Comparison of ENCODE assay signal across 10 mouse cellular contexts in genomic region chr19:15614648-15615561, GRCm38 (mm10).
DNase-seq lines count a peak whose midpoint lies in the region; ATAC-seq lines count a peak whose summit lies in the region.
"Had no signal": no experiment of that assay in that cellular context is flagged by ENCODE, and none has a peak within 500 bp of the region (broad histone marks: within the 10 kb centered on the region; RNA-seq: fewer than 3 reads in every experiment).

No protein-coding gene starts in this region.

- no peak overlapping the region for H3K9ac ChIP-seq in kidney, embryonic 16.5 days (replicated peaks; ENCODE audit: low read length)
- H3K9ac ChIP-seq in embryonic facial prominence, embryonic 11.5 days (replicated peaks; ENCODE audit: low read length): no peak overlapping the region
- 0 out of 2 replicates have a peak overlapping the region, but pooled peaks have one; percentile 21 for H3K9ac ChIP-seq in hindbrain, embryonic 11.5 days (ENCODE audit: low read depth, low read length)
- 0 out of 2 replicates have a peak overlapping the region, but pooled peaks have one; percentile 28 for H3K9ac ChIP-seq in midbrain, embryonic 12.5 days (replicated peaks)
- H3K9ac ChIP-seq: embryonic facial prominence, embryonic 15.5 days had no signal

- ATAC-seq in kidney, embryonic 16.5 days (ENCODE audit: low FRiP score, low TSS enrichment): peak; percentile 79; the same call in 1 of the 2 replicates
- peak; percentile 82 for ATAC-seq in embryonic facial prominence, embryonic 11.5 days (replicated peaks; ENCODE audit: insufficient number of reproducible peaks, low FRiP score, low TSS enrichment, low read depth)
- ATAC-seq in hindbrain, embryonic 11.5 days (ENCODE audit: low FRiP score): peak; percentile 74
- peak; percentile 86 for ATAC-seq in midbrain, embryonic 12.5 days (ENCODE audit: low FRiP score, low read depth)

- no peaks in the 10 kb centered on the region for H3K36me3 ChIP-seq in kidney, embryonic 16.5 days (ENCODE audit: insufficient read depth, low read length)
- H3K36me3 ChIP-seq in embryonic facial prominence, embryonic 11.5 days (replicated peaks; ENCODE audit: control insufficient read depth, insufficient read depth, low read depth, low read length): no peaks in the 10 kb centered on the region
- H3K36me3 ChIP-seq in hindbrain, embryonic 11.5 days (ENCODE audit: control insufficient read depth, insufficient read depth, low read length): no peaks in the 10 kb centered on the region
- no peaks in the 10 kb centered on the region for H3K36me3 ChIP-seq in midbrain, embryonic 12.5 days
- H3K36me3 ChIP-seq: embryonic facial prominence, embryonic 15.5 days had no signal

- no peaks in the 10 kb centered on the region for H3K9me3 ChIP-seq in kidney, embryonic 16.5 days (ENCODE audit: low read length)
- H3K9me3 ChIP-seq in embryonic facial prominence, embryonic 11.5 days (replicated peaks; ENCODE audit: control insufficient read depth, low read length): no peaks in the 10 kb centered on the region
- H3K9me3 ChIP-seq in hindbrain, embryonic 11.5 days (ENCODE audit: control insufficient read depth, low read length): no peaks in the 10 kb centered on the region
- no peaks in the 10 kb centered on the region for H3K9me3 ChIP-seq in midbrain, embryonic 12.5 days
- H3K9me3 ChIP-seq: embryonic facial prominence, embryonic 15.5 days had no signal

- no peak overlapping the region for H3K27ac ChIP-seq in kidney, embryonic 16.5 days (ENCODE audit: low read length)
- no peak overlapping the region for H3K27ac ChIP-seq in embryonic facial prominence, embryonic 11.5 days (replicated peaks; ENCODE audit: low read depth, low read length)
- peak overlapping the region; percentile 37; the same call in 1 of the 2 replicates for H3K27ac ChIP-seq in hindbrain, embryonic 11.5 days (ENCODE audit: low read depth, low read length)
- H3K27ac ChIP-seq in midbrain, embryonic 12.5 days (replicated peaks): peak overlapping the region; percentile 61
- H3K27ac ChIP-seq: embryonic facial prominence, embryonic 15.5 days had no signal

- no peaks in the 10 kb centered on the region for H3K27me3 ChIP-seq in kidney, embryonic 16.5 days (ENCODE audit: insufficient read depth, low read length)
- H3K27me3 ChIP-seq in embryonic facial prominence, embryonic 11.5 days (ENCODE audit: control insufficient read depth, insufficient read depth, low read length): no peaks in the 10 kb centered on the region
- H3K27me3 ChIP-seq in hindbrain, embryonic 11.5 days (ENCODE audit: control insufficient read depth, insufficient read depth, low read length): no peaks in the 10 kb centered on the region
- H3K27me3 ChIP-seq in midbrain, embryonic 12.5 days: peaks cover 29% of the 10 kb centered on the region
- H3K27me3 ChIP-seq: CH12.LX; embryonic facial prominence, embryonic 15.5 days had no signal

- no peak for DNase-seq in kidney, postnatal 25 days
- peak; percentile 47 for DNase-seq in embryonic facial prominence, embryonic 11.5 days (ENCODE audit: low spot score)
- peak; percentile 59 for DNase-seq in hindbrain, embryonic 11.5 days (ENCODE audit: low spot score)
- no peak for DNase-seq in urinary bladder, postnatal 36 days (ENCODE audit: low spot score in 2 of 2)
- no peak for DNase-seq in cerebellum, adult 8-10 months
- no peak for DNase-seq in spleen, adult 18-20 months

- H3K4me1 ChIP-seq in kidney, embryonic 16.5 days (ENCODE audit: insufficient read depth, low read length): peaks cover 15% of the 10 kb centered on the region
- H3K4me1 ChIP-seq in embryonic facial prominence, embryonic 11.5 days (ENCODE audit: control insufficient read depth, insufficient read depth, low read length): no peaks in the 10 kb centered on the region; the same call in 1 of the 2 replicates
- peaks cover 5% of the 10 kb centered on the region; the same call in 1 of the 2 replicates for H3K4me1 ChIP-seq in hindbrain, embryonic 11.5 days (replicated peaks; ENCODE audit: control insufficient read depth, insufficient read depth, low read length)
- H3K4me1 ChIP-seq in midbrain, embryonic 12.5 days: peaks cover 32% of the 10 kb centered on the region
- H3K4me1 ChIP-seq: embryonic facial prominence, embryonic 15.5 days had no signal

- peak overlapping the region; percentile 46 for H3K4me2 ChIP-seq in kidney, embryonic 16.5 days (replicated peaks; ENCODE audit: low read depth, low read length)
- H3K4me2 ChIP-seq in embryonic facial prominence, embryonic 11.5 days (ENCODE audit: low read depth, low read length): peak overlapping the region; percentile 14
- peak overlapping the region; percentile 27 for H3K4me2 ChIP-seq in hindbrain, embryonic 11.5 days (replicated peaks; ENCODE audit: low read depth, low read length)
- peak overlapping the region; percentile 30 for H3K4me2 ChIP-seq in midbrain, embryonic 12.5 days (replicated peaks)
- H3K4me2 ChIP-seq: embryonic facial prominence, embryonic 15.5 days had no signal

- 28% methylated on average over 19 of the region's 19 CpGs for WGBS in kidney, embryonic 16.5 days
- 30% methylated on average over 19 of the region's 19 CpGs for WGBS in embryonic facial prominence, embryonic 11.5 days
- WGBS in hindbrain, embryonic 11.5 days: 25% methylated on average over 19 of the region's 19 CpGs
- 28% methylated on average over 19 of the region's 19 CpGs for WGBS in midbrain, embryonic 12.5 days

- H3K4me3 ChIP-seq in kidney, embryonic 16.5 days (ENCODE audit: low read length): 0 out of 2 replicates have a peak overlapping the region, but pooled peaks have one; percentile 5
- no peak overlapping the region for H3K4me3 ChIP-seq in embryonic facial prominence, embryonic 11.5 days (ENCODE audit: low read depth, low read length)
- H3K4me3 ChIP-seq in hindbrain, embryonic 11.5 days (ENCODE audit: low read depth, low read length): no peak overlapping the region
- H3K4me3 ChIP-seq in midbrain, embryonic 12.5 days: no peak overlapping the region
- H3K4me3 ChIP-seq: embryonic facial prominence, embryonic 15.5 days had no signal

Comparison
In these comparisons a context has a peak if more than half of its experiments do, and no peak if none do; other contexts are left out.
1. H3K27ac ChIP-seq: peak in hindbrain, embryonic 11.5 days (single experiment) and midbrain, embryonic 12.5 days (single experiment); none in kidney, embryonic 16.5 days (single experiment) and embryonic facial prominence, embryonic 11.5 days (single experiment).
2. H3K9ac ChIP-seq: peak in hindbrain, embryonic 11.5 days (single experiment) and midbrain, embryonic 12.5 days (single experiment); none in kidney, embryonic 16.5 days (single experiment) and embryonic facial prominence, embryonic 11.5 days (single experiment).
3. DNase-seq: peak in embryonic facial prominence, embryonic 11.5 days (single experiment) and hindbrain, embryonic 11.5 days (single experiment); none in kidney, postnatal 25 days (0 of 2), urinary bladder, postnatal 36 days (0 of 2), cerebellum, adult 8-10 months (single experiment) and spleen, adult 18-20 months (0 of 2).
4. Peak in every context shown above with its lines, with median percentiles within 50 percentile points of each other: ATAC-seq and H3K4me2 ChIP-seq.